13 mouse cellular contexts compared by ENCODE assay signal in the genomic region with DNA sequence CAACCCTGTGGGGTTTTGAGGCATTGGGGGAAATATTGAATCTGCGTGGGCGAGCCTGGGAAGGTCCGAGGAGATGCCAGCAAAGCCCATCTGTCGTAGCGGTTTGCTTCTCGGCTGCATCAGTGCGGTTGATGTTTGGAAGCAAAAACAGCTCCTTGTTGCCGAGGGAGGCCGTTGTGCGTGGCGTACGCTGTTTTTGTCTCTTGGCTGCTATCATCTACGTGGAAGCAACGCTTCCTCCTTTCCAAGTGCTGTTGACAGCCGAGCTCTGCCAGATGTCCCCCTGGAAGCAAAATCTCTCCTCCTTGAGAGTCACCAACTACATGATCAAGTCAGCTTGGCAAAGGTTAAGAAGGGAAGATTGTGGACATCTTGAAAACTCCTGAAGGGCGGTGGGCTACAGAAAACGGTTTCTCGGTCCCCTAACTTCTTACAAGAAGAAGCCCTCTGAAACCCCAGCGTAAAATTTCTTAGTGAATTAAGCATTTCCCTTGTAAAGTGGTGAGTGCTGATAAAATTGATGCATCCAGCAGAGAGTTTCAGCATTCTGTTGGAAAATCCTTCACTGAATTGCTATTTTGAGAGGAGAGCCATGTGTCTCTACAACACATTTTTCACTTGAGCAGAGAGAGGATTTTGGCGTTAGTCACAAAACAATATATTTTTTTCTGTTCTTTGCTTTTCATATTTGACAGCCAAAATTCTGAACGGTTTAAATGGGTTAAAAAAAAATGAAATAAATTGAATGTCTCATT. TPM values are rescaled to one million over a fixed set of nuclear protein-coding genes. Genes with fewer than 3 reads are reported as not detected.
A peak's percentile ranks its signal among the peaks of the same experiment; 100 is the strongest.
DNase-seq lines count a peak whose midpoint lies in the region; ATAC-seq and TF ChIP-seq lines count a peak whose summit lies in the region.
"Had no signal": no experiment of that assay in that cellular context is flagged by ENCODE, and none has a peak within 500 bp of the region (broad histone marks: within the 10 kb centered on the region; RNA-seq: fewer than 3 reads in every experiment).

No protein-coding gene starts in this region.

- TF ChIP-seq CTCF in hindbrain, postnatal 0 days (IDR thresholded peaks at IDR 0.05; ENCODE audit: low read depth) = no peak
- TF ChIP-seq CTCF in cortical plate, adult 2 months (IDR thresholded peaks at IDR 0.05; ENCODE audit: extremely low read depth, insufficient read depth, low read length) = no peak
- TF ChIP-seq CTCF in lung, adult 2 months (IDR thresholded peaks at IDR 0.05; ENCODE audit: insufficient read depth, low read length) = no peak

- H3K4me3 ChIP-seq in hindbrain, postnatal 0 days (ENCODE audit: low read length) = no peak overlapping the region
- H3K4me3 ChIP-seq in hindbrain, embryonic 14.5 days (replicated peaks; ENCODE audit: low read length) = no peak overlapping the region
- peak overlapping the region; percentile 7; the same call in 1 of the 2 replicates for H3K4me3 ChIP-seq in cortical plate, adult 2 months (ENCODE audit: insufficient read depth, low read length)
- no peak overlapping the region for H3K4me3 ChIP-seq in embryonic facial prominence, embryonic 10.5 days
- no peak overlapping the region for H3K4me3 ChIP-seq in lung, adult 2 months (replicated peaks; ENCODE audit: extremely low read depth, low read depth, low read length)
- H3K4me3 ChIP-seq in midbrain, embryonic 14.5 days (replicated peaks; ENCODE audit: low read depth, low read length) = no peak overlapping the region
- H3K4me3 ChIP-seq: embryonic facial prominence, embryonic 12.5 days; heart, embryonic 13.5 days; stomach, embryonic 15.5 days had no signal

- 75% methylated on average over 21 of the region's 21 CpGs for WGBS in hindbrain, postnatal 0 days
- WGBS in hindbrain, embryonic 14.5 days = 94% methylated on average over 21 of the region's 21 CpGs
- WGBS in embryonic facial prominence, embryonic 10.5 days = 95% methylated on average over 21 of the region's 21 CpGs
- WGBS in lung, adult 2 months = 77% methylated on average over 21 of the region's 21 CpGs
- 96% methylated on average over 21 of the region's 21 CpGs for WGBS in midbrain, embryonic 14.5 days

- no peaks in the 10 kb centered on the region for H3K4me1 ChIP-seq in hindbrain, postnatal 0 days (ENCODE audit: insufficient read depth, low read length)
- H3K4me1 ChIP-seq in hindbrain, embryonic 14.5 days (replicated peaks; ENCODE audit: control insufficient read depth, insufficient read depth, low read length) = no peaks in the 10 kb centered on the region
- H3K4me1 ChIP-seq in cortical plate, adult 2 months (ENCODE audit: control insufficient read depth, insufficient read depth, low read length) = no peaks in the 10 kb centered on the region
- no peaks in the 10 kb centered on the region for H3K4me1 ChIP-seq in embryonic facial prominence, embryonic 10.5 days
- H3K4me1 ChIP-seq in lung, adult 2 months (ENCODE audit: control insufficient read depth, insufficient read depth, low read length) = no peaks in the 10 kb centered on the region
- H3K4me1 ChIP-seq in midbrain, embryonic 14.5 days (ENCODE audit: control insufficient read depth, insufficient read depth, low read length) = no peaks in the 10 kb centered on the region
- H3K4me1 ChIP-seq: embryonic facial prominence, embryonic 12.5 days; stomach, embryonic 15.5 days had no signal

- no peak overlapping the region for H3K9ac ChIP-seq in hindbrain, postnatal 0 days (replicated peaks; ENCODE audit: low read length)
- no peak overlapping the region for H3K9ac ChIP-seq in hindbrain, embryonic 14.5 days
- no peak overlapping the region for H3K9ac ChIP-seq in midbrain, embryonic 14.5 days (replicated peaks; ENCODE audit: low read length)
- H3K9ac ChIP-seq: embryonic facial prominence, embryonic 12.5 days; heart, embryonic 13.5 days; stomach, embryonic 15.5 days had no signal

- TF ChIP-seq POLR2A in cortical plate, adult 2 months (IDR thresholded peaks at IDR 0.05; ENCODE audit: extremely low read depth, insufficient read depth, low read length) = no peak
- no peak for TF ChIP-seq POLR2A in lung, adult 2 months (IDR thresholded peaks at IDR 0.05; ENCODE audit: borderline replicate concordance, extremely low read depth, low read depth, low read length)

- H3K27me3 ChIP-seq in hindbrain, postnatal 0 days (ENCODE audit: insufficient read depth, low read length) = no peaks in the 10 kb centered on the region
- no peaks in the 10 kb centered on the region for H3K27me3 ChIP-seq in hindbrain, embryonic 14.5 days (ENCODE audit: control insufficient read depth, insufficient read depth, low read length)
- H3K27me3 ChIP-seq in embryonic facial prominence, embryonic 10.5 days (replicated peaks; ENCODE audit: low read depth, poor library complexity, severe bottlenecking) = no peaks in the 10 kb centered on the region
- H3K27me3 ChIP-seq in midbrain, embryonic 14.5 days (ENCODE audit: control insufficient read depth, insufficient read depth, low read length) = no peaks in the 10 kb centered on the region
- H3K27me3 ChIP-seq: embryonic facial prominence, embryonic 12.5 days; heart, embryonic 13.5 days; stomach, embryonic 15.5 days had no signal

- H3K27ac ChIP-seq in hindbrain, postnatal 0 days = no peak overlapping the region
- H3K27ac ChIP-seq in hindbrain, embryonic 14.5 days = no peak overlapping the region
- no peak overlapping the region; the same call in 1 of the 2 replicates for H3K27ac ChIP-seq in cortical plate, adult 2 months (ENCODE audit: insufficient read depth, low read length)
- no peak overlapping the region for H3K27ac ChIP-seq in embryonic facial prominence, embryonic 10.5 days (replicated peaks)
- no peak overlapping the region for H3K27ac ChIP-seq in midbrain, embryonic 14.5 days (replicated peaks; ENCODE audit: low read depth, low read length)
- H3K27ac ChIP-seq: embryonic facial prominence, embryonic 12.5 days; heart, embryonic 13.5 days; stomach, embryonic 15.5 days had no signal

- DNase-seq in hindbrain, postnatal 0 days (ENCODE audit: low spot score) = peak; percentile 20
- DNase-seq in hindbrain, embryonic 14.5 days (ENCODE audit: low spot score) = no peak
- peak; percentile 27 to 38 for DNase-seq in layer of hippocampus, postnatal 25 days (ENCODE audit: extremely low spot score in 1 of 2, low spot score in 1 of 2)
- peak; percentile 49 for DNase-seq in right cerebral cortex, postnatal 4 days
- no peak for DNase-seq in embryonic facial prominence, embryonic 10.5 days (ENCODE audit: low spot score)
- DNase-seq in lung, adult 2 months = no peak
- DNase-seq in midbrain, embryonic 14.5 days = no peak
- DNase-seq: kidney, postnatal 14 days had no signal

- peaks cover 43% of the 10 kb centered on the region for H3K36me3 ChIP-seq in hindbrain, postnatal 0 days (ENCODE audit: insufficient read depth, low read length)
- peaks cover 56% of the 10 kb centered on the region for H3K36me3 ChIP-seq in hindbrain, embryonic 14.5 days (replicated peaks; ENCODE audit: control insufficient read depth, insufficient read depth)
- peaks cover 100% of the 10 kb centered on the region for H3K36me3 ChIP-seq in embryonic facial prominence, embryonic 10.5 days (replicated peaks)
- H3K36me3 ChIP-seq in midbrain, embryonic 14.5 days (ENCODE audit: control insufficient read depth, insufficient read depth, low read length) = peaks cover 44% of the 10 kb centered on the region

- ATAC-seq in hindbrain, postnatal 0 days = no peak
- no peak for ATAC-seq in hindbrain, embryonic 14.5 days (ENCODE audit: low FRiP score)
- no peak for ATAC-seq in midbrain, embryonic 14.5 days (ENCODE audit: low FRiP score, low TSS enrichment)

- peaks cover 6% of the 10 kb centered on the region for H3K9me3 ChIP-seq in hindbrain, postnatal 0 days (ENCODE audit: low read length)
- peaks cover 22% of the 10 kb centered on the region for H3K9me3 ChIP-seq in hindbrain, embryonic 14.5 days (ENCODE audit: control insufficient read depth, low read length)
- H3K9me3 ChIP-seq in embryonic facial prominence, embryonic 10.5 days = peaks cover 9% of the 10 kb centered on the region; the same call in 1 of the 2 replicates
- peaks cover 19% of the 10 kb centered on the region; the same call in 1 of the 2 replicates for H3K9me3 ChIP-seq in midbrain, embryonic 14.5 days (ENCODE audit: control insufficient read depth, low read length)
- H3K9me3 ChIP-seq: embryonic facial prominence, embryonic 12.5 days; heart, embryonic 13.5 days; stomach, embryonic 15.5 days had no signal

- H3K4me2 ChIP-seq in hindbrain, postnatal 0 days (ENCODE audit: low read depth, low read length) = no peak overlapping the region
- H3K4me2 ChIP-seq in hindbrain, embryonic 14.5 days (replicated peaks) = no peak overlapping the region
- H3K4me2 ChIP-seq in midbrain, embryonic 14.5 days (ENCODE audit: low read length) = no peak overlapping the region
- H3K4me2 ChIP-seq: embryonic facial prominence, embryonic 12.5 days; heart, embryonic 13.5 days; stomach, embryonic 15.5 days had no signal

RNA-seq across cellular contexts. Expression of gene Mtnr1a, which starts 46.8 kb away (rescaled TPM):
- 0.16 and 1.7 TPM in 2 replicates for total RNA-seq in hindbrain, postnatal 0 days (2014; rRNA removed)
- polyA plus RNA-seq in hindbrain, postnatal 0 days (2015; fragmentation: Nextera tagmentation; extraction: Ambion mirVana) = 0.15 and 0.26 TPM in 2 replicates
- 0.44 TPM in 1 of 2 replicates, not detected in the other for polyA plus RNA-seq in hindbrain, embryonic 14.5 days (2014; fragmentation: Nextera tagmentation; extraction: Ambion mirVana)
- polyA plus RNA-seq in cortical plate, adult 2 months (2012; rRNA removed) = not detected in 2 replicates
- total RNA-seq in layer of hippocampus, postnatal 25 days (2021) = not detected
- polyA plus RNA-seq in embryonic facial prominence, embryonic 10.5 days (2016; fragmentation: Nextera tagmentation; extraction: Ambion mirVana) = 0.09 TPM in 2 replicates
- polyA plus RNA-seq in lung, adult 2 months (2012; rRNA removed) = not detected in 2 replicates
- polyA plus RNA-seq in midbrain, embryonic 14.5 days (2014; fragmentation: Nextera tagmentation; extraction: Ambion mirVana) = 0.17 and 0.36 TPM in 2 replicates
- polyA plus RNA-seq: lung, embryonic 16.5 days had no signal

Comparison
In these comparisons a context has a peak if more than half of its experiments do, and no peak if none do; other contexts are left out.
1. DNase-seq: peak in hindbrain, postnatal 0 days (single experiment), layer of hippocampus, postnatal 25 days (2 of 2) and right cerebral cortex, postnatal 4 days (single experiment); none in hindbrain, embryonic 14.5 days (single experiment), embryonic facial prominence, embryonic 10.5 days (single experiment), lung, adult 2 months (single experiment) and midbrain, embryonic 14.5 days (single experiment).